Mouse (Mus musculus): Measurements from ENCODE around the gene Cobl.

Gene Cobl

GRCm38 (mm10) chr11:12445222-12445621, 19.5 kb downstream of the Cobl start:
- no peak for DNase-seq (ENCODE audit: extremely low spot score, low read depth, low spot score)

- no peak for DNase-seq (ENCODE audit: extremely low spot score, low read depth, low spot score)
Observed at GRCm38 (mm10) chr11:12444215-12444614, 20.5 kb downstream of the Cobl start.

DNA sequence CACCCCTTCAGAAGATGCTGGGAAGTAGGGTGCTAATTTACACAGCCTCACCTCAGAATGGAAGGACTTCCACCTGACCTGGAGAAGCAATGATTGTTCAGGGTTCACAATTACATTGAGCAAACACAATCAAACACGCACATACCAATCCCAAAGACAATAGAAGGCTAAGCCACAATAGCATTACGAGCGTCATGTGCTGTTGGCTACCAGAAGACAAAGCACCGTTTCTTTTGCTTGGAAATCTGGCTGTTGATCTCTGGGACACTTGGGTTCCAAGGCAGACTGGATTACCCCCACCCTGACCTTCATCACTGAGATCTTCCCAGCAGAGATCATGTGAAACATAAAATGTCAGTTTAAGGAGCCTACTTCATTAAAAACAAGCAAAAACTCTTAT, 21.1 kb downstream of the Cobl start:
- DNase-seq (ENCODE audit: extremely low spot score, low read depth, low spot score), result no peak

DNA sequence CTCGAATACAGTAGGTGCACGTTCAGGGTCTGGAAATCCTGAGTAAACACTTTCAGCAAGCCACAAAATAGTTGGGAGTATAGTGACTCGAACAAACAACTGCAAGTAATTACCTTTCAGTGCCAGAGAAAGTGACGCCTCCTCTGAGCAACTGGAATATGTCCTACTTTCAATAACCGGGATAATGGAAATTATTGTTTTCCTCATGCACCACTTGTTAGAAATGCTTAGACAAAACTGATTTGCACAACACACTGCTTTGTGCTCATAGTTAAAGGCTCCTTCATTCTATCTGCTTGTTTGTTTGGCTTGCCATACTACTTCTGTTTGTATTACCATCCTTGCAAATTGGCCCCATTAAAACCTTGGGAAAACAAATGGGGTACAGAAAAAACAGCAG, 21.6 kb downstream of the Cobl start:
- no peak for DNase-seq (ENCODE audit: extremely low spot score, low read depth, low spot score)

- no peak for DNase-seq (ENCODE audit: extremely low spot score, low read depth, low spot score)
Observed at GRCm38 (mm10) chr11:12442283-12442682, 22.5 kb downstream of the Cobl start.

DNA sequence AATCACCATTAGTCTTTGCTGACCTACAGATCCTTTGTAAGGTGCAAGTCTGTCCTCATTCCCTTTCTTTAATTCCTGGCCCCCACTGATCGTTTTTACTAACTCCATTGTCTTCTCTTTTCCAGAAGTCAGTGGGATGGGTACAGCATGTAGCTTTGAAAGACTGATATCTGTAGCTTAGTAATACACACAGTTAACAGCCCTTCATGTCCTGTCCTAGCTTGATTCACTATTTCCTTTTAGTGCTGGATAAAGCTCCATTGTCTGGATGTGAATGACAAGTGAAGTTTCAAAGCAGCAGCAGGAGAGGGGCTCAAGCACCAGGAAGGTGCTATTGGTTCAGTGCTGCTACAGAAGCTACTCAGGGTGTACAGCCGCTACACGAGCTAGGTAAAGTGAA, 28.9 kb downstream of the Cobl start:
- DNase-seq (ENCODE audit: extremely low spot score, low read depth, low spot score), result no peak

- no peak for DNase-seq (ENCODE audit: extremely low spot score, low read depth, low spot score)
Observed at GRCm38 (mm10) chr11:12435018-12435417, 29.7 kb downstream of the Cobl start.

DNA sequence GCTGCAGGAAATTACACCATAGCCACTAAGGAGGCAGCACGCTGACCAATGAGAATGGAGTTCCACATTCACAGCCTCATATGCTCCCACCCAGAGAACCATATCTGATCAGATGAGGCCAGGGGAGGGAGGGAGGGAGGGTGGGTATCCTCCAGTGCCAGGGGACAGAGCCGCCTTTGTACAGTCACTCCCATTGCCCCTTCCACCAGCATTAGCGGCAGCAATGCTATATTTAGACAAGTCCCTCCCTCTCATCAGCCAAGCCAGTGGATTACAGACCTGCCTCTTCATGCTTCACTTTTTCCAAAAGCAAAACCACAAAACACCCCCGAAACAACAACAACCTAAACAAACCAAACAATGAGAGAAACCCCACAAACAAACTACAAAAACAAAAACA, 30.2 kb downstream of the Cobl start:
- DNase-seq (ENCODE audit: extremely low spot score, low read depth, low spot score), result no peak

DNA sequence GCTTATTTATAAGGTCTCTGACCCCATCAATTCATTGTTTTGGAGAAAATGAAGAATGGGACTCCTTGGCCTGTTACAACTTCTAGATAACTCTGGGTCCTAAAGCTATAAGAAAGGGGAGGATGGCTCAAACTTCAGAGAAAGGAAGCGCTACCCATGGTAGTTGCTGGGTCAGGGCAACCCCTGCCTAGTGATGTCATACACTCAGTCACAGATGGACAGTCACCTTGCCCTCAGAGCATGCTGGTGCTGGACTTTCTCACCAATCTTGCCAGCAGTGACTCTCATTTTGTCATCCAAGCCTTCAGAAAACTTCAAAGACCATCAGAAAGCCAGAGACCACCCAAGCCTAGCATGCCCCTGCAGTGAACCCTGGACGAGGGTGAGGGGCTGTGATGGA, 32.8 kb downstream of the Cobl start:
- no peak for DNase-seq (ENCODE audit: extremely low spot score, low read depth, low spot score)

DNA sequence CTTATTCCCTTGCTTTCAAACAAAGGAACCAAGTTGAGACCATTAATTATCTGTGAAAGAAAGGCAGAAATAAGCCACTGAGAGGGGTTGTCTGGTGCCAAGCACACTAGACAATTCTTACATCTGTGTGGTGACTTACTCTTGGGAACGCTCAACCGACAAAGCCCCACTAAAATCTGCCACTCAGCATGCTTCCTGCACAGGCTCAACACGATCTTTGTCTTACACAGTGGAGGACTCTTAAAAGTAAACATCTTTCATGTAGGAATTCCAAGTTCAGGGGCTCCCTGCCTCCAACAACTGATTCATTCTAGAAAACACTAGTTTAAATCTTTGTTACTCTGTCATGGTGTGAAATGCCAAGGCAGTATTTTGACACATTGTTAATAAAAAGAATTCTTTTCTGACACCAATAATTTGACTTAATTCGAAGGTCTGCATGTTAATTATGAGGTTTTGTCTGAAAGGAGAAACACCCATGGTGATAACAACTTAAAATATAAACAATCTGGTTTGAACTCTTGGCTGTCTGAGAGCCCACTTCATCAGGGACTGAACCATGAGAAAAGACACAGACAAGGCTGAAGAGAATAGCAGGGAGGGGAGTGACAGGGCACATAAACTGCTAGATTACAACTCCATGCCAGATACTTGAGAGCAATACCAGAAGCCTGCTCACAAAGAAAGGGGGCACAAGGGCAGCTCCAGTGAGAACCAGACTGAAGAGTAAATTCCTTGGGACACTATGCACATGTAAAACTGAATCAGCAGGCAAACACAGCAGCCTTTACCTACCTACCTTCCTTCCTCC, 34.3 kb downstream of the Cobl start:
- no peak for DNase-seq (ENCODE audit: extremely low spot score, low read depth, low spot score)

GRCm38 (mm10) chr11:12426746-12427145, 38.0 kb downstream of the Cobl start:
- no peak for DNase-seq (ENCODE audit: extremely low spot score, low read depth, low spot score)

GRCm38 (mm10) chr11:12424205-12424604, 40.6 kb downstream of the Cobl start:
- no peak for DNase-seq (ENCODE audit: extremely low spot score, low read depth, low spot score)

GRCm38 (mm10) chr11:12421183-12421582, 43.6 kb downstream of the Cobl start:
- no peak for DNase-seq (ENCODE audit: extremely low spot score, low read depth, low spot score)

DNA sequence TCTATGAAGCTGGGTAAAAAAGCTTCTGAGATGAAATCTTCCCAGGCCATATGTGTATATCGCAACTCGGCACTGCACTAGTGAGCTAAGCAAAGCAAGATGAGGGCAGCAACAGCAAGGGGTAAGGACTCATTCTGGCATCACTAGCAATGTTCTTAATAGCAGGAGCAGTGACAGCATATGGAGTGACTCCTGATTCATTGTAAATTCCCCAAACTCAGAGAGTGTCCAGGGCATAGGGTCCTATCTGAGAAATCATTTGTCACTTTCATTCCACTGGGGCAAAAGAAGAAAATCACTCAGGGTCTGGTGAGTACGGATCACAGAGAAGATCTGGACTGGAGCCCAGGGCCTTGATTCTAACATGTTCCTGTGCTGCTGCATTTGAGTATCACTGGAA, 44.6 kb downstream of the Cobl start:
- DNase-seq (ENCODE audit: extremely low spot score, low read depth, low spot score), result no peak

DNA sequence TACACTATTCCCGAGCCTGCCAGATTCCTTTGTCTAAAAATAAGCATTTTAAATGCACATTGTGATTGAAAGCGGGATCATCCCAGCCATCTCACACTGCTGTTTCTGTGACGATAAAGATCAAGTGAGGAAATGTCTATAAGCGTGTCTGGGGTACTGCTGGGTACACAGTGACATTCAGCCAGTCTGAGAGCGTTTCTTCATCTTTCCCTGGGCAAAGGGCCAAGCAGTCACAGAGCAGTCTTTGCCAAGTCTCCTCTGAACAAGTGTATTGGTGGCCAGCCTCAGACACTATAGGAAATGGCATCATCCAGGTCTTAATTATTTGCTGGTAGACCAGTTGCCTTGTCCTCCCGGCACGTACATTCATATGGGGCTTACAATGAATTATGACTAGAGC, 47.9 kb downstream of the Cobl start:
- no peak for DNase-seq (ENCODE audit: extremely low spot score, low read depth, low spot score)

GRCm38 (mm10) chr11:12415329-12415728, 49.4 kb downstream of the Cobl start:
- DNase-seq (ENCODE audit: extremely low spot score, low read depth, low spot score), result no peak

DNA sequence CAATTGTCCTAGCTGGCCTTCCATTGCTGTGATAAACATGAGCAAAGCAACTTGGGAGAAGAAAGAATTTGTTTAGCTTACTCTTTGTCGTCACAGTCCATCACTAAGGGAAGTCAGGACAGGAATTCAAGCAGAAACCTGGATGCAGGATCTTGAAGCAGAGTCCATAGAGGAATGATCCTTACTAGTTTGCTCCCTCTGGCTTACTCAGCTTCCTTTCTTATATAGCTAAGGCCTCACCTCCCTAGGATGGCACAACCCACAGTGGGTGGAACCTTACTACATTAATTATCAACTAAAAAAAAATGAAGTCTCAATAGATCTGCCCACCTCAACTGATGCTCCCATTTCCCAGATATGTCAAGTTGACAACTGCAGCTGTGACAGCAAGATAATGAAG, 52.8 kb downstream of the Cobl start:
- DNase-seq (ENCODE audit: extremely low spot score, low read depth, low spot score), result no peak

DNA sequence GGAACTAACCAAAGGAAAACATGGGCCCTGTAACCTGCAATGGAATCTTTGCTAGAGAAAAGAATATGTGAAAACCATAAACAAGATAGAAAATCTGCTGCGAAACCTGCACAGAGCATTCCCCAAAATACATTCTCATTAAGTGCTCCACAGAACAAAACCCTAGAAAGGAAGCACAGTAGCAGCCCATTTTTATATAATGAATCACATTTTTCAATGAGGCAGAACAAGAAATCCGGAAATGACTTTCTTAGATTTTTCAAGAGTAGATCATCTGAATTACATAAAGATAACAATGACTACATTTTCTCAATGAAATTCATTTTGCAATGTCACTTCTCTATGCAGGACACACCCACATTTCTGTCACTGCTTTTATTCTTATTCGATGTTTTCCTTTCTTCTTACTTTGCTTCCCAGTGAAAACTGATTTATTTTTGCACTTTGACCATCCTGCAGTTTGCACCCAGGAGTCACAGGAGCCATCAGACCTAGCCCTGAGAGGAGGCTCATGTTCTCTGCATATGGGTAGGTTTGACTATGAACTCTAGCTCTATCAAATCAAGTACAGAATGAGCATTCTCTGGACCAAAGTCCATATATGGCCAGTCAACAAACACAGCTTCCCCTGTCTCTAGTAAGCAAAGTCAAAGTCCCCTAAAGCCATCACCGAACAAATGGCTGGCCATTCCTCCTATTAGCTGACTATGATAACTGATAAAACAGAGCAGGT, 53.5 kb downstream of the Cobl start:
- no peak for DNase-seq (ENCODE audit: extremely low spot score, low read depth, low spot score)

DNA sequence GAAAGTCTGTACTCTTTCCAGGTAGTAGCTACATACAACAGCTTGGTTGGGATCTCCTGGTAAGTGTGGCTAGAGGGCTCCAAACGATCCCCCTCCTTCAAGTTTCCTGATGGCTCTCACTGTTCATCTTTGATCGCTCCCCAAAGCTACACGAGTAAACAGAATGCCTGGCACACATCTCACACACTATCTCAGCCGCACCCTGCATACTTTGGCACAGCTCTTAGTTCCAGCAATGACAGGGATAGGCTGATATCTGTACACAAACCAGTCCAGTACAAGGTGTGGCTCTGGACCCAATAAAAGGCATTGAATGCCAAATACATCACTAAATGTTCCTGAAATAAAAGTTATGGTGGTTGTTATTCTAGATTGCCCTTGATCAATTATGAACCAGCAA, 55.3 kb downstream of the Cobl start:
- no peak for DNase-seq (ENCODE audit: extremely low spot score, low read depth, low spot score)

DNA sequence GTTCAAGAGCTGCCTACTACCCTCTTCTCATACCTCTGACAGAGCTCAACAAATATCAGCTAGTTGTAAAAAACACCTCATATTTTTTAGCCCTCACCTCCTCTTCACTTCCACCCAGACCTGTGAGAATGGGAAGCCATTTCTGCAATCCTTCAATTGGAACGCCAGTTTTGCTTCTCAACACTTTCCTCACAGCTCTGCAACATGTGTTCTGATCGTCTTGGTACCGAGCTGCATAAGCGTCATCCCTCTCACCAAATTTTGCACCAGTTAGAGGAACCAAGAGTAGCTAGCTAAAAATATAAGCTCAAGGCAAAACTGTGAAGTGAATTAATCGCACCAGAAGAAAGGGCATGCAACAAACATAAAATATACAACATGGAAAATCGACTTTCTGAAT, 56.9 kb downstream of the Cobl start:
- no peak for DNase-seq (ENCODE audit: extremely low spot score, low read depth, low spot score)

GRCm38 (mm10) chr11:12399903-12400302, 64.9 kb downstream of the Cobl start:
- no peak for DNase-seq (ENCODE audit: extremely low spot score, low read depth, low spot score)

DNA sequence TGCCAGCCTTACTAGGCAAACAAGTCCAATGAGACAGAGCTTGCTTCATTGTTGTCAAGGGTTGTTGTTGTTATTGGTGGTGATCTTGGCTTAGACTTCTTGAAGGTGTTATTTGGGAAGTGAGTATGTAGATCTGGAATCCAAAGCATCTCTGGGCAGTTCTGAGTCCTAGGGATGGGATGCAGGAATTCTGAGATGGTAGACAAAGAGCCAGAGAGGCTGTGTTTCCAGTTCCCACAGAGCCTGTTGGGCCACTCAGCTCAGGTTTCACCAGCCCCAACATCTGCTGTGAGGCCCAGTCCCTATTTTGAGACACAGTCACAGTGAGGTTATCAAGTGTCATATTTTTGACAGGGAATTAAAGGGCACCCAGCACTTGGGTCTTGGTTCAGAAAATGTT, 68.6 kb downstream of the Cobl start:
- DNase-seq (ENCODE audit: extremely low spot score, low read depth, low spot score), result no peak

- DNase-seq (ENCODE audit: extremely low spot score, low read depth, low spot score), result no peak
Observed at GRCm38 (mm10) chr11:12394701-12395100, 70.1 kb downstream of the Cobl start.
